Mouse (Mus musculus) adrenal gland, postnatal 4 days (tissue): ENCODE measurements around the gene St3gal5. TPM values are rescaled to one million over a fixed set of nuclear protein-coding genes. Genes with fewer than 3 reads are reported as not detected.

ENCODE experiments used
- DNase-seq, 2 experiments: peaks; one replicate each; pipeline ENCODE4 v3.0.0; 2021 to 2022; ENCODE audit warnings: low spot score in 2 of 2, mixed read lengths in 2 of 2
- total RNA-seq, 2 experiments: library from RNA; stranded (reverse); gene quantifications; 2 replicates each; pipeline ENCODE4 v1.2.3; 2021

The St3gal5 gene
- total RNA-seq, 2 experiments from 2014 or later: 144 to 153 TPM

- no peak for DNase-seq
These were observed 62.5 kb downstream of the St3gal5 start for GRCm38 (mm10) chr6:72159861-72160395.

DNA sequence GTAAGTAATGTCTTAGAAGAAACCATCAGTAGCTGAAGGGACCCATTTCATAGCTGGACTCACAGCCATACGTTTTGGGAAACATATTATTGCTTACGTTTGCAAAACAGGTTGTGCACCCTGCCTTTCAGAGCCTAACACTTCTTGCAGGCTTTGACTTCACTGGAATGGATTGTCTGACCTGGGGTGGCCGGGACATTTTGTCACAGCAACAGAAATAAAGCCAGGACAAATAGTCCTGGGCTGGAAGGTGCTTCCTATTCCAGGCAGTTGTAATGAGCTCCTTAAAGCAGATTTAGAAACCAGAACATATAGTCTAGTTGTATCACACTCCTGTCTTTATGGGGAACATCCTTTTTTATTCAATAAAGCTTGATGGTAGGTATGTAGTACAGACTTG lies 63.6 kb downstream of the St3gal5 start:
- DNase-seq: no peak

DNA sequence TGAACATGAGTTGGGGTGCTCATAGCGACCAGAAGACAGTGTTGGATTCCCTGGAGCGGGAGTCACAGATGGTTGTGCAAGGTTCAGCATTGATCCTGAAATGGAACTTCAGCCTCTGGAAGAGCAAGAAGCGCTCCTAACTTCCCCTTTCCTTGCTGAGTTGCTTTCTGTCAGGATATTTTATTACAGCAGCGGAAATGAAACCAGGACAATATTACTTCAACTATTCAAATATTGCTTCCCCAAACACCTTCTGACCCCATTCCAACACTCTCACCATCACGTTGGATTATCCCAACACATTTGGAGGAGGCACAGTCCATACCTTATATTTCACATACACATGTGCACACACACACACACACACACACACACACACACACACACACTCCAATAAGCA lies 64.4 kb downstream of the St3gal5 start:
- DNase-seq: no peak

- DNase-seq: peak in 1 of 2 experiments; percentile 47
These were observed 64.9 kb downstream of the St3gal5 start for GRCm38 (mm10) chr6:72162155-72162890.

GRCm38 (mm10) chr6:72164321-72165275 lies 67.2 kb downstream of the St3gal5 start:
- DNase-seq: peak; percentile 67 to 79

GRCm38 (mm10) chr6:72165907-72166306 lies 68.5 kb downstream of the St3gal5 start:
- no peak for DNase-seq

- no peak for DNase-seq
These were observed 74.0 kb downstream of the St3gal5 start for GRCm38 (mm10) chr6:72171391-72171790.

GRCm38 (mm10) chr6:72173350-72173749 lies 76.0 kb downstream of the St3gal5 start:
- no peak for DNase-seq

GRCm38 (mm10) chr6:72175419-72175818 lies 78.0 kb downstream of the St3gal5 start:
- no peak for DNase-seq

- no peak for DNase-seq
These were observed 78.6 kb downstream of the St3gal5 start for GRCm38 (mm10) chr6:72176004-72176403.

GRCm38 (mm10) chr6:72177417-72177816 lies 80.0 kb downstream of the St3gal5 start:
- DNase-seq: no peak

GRCm38 (mm10) chr6:72179006-72179405 lies 81.6 kb downstream of the St3gal5 start:
- no peak for DNase-seq

DNA sequence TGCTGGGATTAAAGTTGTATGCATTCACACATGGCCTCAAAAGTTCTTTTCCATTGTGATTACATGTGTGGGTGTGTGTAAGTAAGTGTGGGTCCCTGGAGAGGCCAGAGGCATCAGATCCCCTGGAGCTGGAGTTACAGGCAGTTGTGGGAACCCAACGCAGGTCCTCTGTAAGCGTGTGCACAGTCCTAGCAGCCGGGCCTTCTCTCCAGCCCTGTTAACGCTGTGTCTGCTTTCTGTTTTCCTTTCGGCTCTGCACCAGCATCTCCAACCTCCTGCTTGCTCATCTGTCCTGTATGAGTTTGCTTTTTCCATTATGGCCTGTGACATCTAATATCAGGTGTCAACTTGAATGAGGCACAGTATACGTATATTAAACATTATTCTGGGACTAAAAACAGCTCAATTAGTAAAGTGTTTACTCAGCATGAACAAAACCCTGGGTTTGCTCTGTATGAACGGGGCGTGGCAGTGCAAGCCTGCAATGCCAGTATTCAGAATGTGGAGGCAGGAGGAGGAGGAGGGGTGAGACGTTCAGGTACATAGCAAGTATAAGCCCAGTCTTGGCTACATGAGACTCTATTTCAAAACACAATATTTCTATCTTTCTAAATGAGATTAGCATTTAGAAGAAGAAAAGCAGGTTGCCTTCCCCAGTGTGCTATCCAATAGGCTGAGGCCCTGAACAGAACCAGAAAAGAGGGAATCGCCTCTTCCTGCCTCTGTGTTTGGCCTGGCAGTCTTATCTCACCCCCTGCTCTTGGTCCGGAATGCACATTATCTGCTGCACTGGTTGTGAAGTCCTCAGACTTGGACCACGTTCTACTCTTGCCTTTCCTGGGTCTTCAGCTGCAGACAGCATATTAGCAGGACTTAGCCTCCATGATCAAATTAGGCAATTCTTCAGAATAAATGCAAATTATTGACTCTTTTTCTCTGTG lies 82.4 kb downstream of the St3gal5 start:
- DNase-seq: no peak

DNA sequence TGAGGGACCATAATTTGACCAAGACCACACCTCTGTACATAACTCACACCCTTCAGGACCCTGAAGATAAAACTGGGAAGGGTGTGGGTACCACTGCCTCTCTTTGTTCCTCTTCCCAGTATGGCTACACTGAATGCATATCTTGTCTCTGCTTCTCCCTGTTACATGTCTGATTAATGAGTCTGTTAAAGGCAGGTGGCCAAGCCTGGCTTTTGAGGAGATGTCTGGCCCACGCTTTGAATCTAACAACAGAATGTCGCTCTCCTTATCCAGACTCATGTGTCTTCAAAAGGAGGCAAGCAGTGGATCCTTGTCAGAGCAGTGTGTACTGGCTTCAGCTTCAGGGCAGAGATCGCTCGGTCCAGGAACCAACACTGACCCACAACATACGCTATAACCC lies 87.2 kb downstream of the St3gal5 start:
- no peak for DNase-seq

- peak; percentile 49 to 64 for DNase-seq
These were observed 88.6 kb downstream of the St3gal5 start for GRCm38 (mm10) chr6:72185893-72186490.

DNA sequence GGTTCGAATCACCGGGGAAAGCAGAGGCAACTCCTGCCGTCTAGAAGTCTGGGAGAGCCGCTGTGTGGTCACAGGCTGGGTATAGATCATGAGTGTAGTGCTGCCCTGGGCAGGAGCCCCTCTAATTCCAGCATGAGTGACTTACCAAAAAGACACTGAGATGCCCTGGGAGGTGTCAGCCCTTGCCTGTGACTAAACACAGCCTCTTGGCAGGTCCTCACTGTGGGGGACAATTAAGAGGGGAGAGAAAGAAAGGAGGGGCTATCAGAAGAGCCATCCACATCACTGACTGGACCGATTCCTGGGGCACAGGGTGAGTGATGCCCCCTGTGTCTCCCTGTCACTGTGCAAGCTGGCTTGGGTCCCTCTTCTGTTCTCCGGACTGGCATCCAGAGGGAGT lies 89.4 kb downstream of the St3gal5 start:
- no peak for DNase-seq

DNA sequence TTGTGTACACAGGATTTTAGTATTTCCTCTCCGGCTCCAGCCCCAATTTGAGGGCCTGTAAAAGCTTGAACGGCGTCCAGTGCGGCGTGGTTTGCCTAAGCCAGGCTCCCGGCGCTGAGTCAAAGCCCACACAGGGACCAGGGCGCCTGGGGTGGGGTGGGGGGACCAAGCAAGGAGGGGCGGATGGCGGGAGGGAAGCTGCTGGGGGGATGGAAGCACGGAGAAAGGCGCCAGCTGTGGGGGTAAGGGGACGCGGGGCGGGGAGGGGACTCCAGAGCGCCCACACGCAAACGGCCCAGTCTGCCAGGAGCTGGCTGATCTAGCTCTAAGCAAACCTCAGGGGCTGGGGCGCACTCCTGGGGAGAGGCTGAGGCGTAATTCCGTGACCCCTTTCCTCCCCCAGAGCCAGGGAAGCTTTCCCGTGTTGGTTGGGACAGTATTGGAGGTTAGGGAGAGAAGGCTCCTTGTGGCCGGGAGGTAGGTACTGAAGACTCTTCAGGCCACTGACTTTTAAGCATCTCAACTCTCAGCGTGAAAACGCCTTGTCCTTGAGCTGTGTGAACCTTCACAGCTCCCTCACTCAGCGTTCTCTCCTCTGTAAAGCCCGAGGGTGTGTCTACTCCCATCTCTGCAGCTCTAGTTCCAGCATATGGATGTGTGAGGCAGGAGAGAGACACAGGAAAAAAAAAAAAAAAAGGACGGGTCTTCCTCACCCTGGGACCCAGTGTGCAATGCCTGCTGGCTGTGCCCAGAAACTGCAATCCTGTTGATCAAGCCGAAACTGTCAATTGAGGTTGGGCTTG lies 91.9 kb downstream of the St3gal5 start:
- no peak for DNase-seq

GRCm38 (mm10) chr6:72190120-72190519 lies 92.7 kb downstream of the St3gal5 start:
- no peak for DNase-seq

DNA sequence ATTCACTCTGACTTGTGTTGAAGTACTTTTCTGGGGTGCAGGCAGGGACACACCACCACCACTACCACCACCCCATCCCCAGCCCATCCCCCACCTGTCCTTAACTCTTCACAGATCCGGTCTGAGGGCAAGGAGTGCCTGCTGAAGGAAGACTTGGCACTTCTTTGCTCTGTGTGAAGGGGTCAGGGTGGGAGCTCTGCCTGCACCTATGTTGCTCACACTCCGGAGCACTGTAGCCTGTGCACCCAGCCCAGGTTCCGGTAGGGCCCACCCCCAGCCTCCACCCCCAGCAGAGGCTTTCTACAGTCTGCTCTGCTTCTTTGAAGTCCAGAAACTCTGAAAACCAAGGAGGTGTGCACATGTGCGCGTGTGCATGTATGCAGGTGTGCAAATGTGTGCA lies 93.2 kb downstream of the St3gal5 start:
- no peak for DNase-seq

DNA sequence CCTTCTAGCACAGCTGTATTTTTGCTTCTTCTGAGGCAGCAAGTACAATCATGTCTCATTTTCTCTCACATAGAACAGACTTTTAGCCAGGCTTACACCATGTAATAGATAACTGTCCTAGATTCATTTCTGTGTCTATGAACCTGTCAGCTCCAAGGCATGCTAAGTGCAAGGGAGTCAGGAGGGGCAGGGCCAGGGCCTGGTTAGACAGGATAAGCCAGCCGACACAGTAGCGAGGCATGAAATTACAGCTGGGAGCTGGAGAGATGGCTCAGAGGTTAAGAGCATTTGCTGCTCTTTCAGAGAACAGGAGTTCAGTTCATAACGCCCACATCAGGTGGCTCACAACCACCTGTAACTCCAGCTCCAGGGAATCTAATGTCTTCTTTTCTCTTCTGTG lies 99.3 kb downstream of the St3gal5 start:
- no peak for DNase-seq
